Mouse (Mus musculus): ENCODE data around the gene Tmem108. TPM values are rescaled to one million over a fixed set of nuclear protein-coding genes. Genes with fewer than 3 reads are reported as not detected.

Gene Tmem108
- total RNA-seq, 2 experiments from 2014 or later, result 0.38 to 1.3 TPM

- no peak for ATAC-seq (replicated peaks; ENCODE audit: low FRiP score, low TSS enrichment, poor library complexity, severe bottlenecking)
Measured at GRCm38 (mm10) chr9:103485606-103486005, 276.0 kb downstream of the Tmem108 start.

- ATAC-seq (replicated peaks; ENCODE audit: low FRiP score, low TSS enrichment, poor library complexity, severe bottlenecking), result peak; percentile 22; the same call in 1 of the 2 replicates
Measured at GRCm38 (mm10) chr9:103480603-103481220, 280.9 kb downstream of the Tmem108 start.

GRCm38 (mm10) chr9:103480044-103480576 is 281.5 kb downstream of the Tmem108 start, which contains the start of gene Bfsp2:
TSS of gene Bfsp2 (minus strand) at chr9:103480420.
- ATAC-seq (replicated peaks; ENCODE audit: low FRiP score, low TSS enrichment, poor library complexity, severe bottlenecking), result no peak

GRCm38 (mm10) chr9:103475414-103475813 is 286.2 kb downstream of the Tmem108 start:
- no peak for ATAC-seq (replicated peaks; ENCODE audit: low FRiP score, low TSS enrichment, poor library complexity, severe bottlenecking)

- ATAC-seq (replicated peaks; ENCODE audit: low FRiP score, low TSS enrichment, poor library complexity, severe bottlenecking), result peak; percentile 64
Measured at GRCm38 (mm10) chr9:103473915-103474688, 287.5 kb downstream of the Tmem108 start.

- ATAC-seq (replicated peaks; ENCODE audit: low FRiP score, low TSS enrichment, poor library complexity, severe bottlenecking), result no peak
Measured at GRCm38 (mm10) chr9:103471784-103472183, 289.9 kb downstream of the Tmem108 start.

- ATAC-seq (replicated peaks; ENCODE audit: low FRiP score, low TSS enrichment, poor library complexity, severe bottlenecking), result peak; percentile 43
Measured at GRCm38 (mm10) chr9:103469516-103469915, 292.1 kb downstream of the Tmem108 start.

- ATAC-seq (replicated peaks; ENCODE audit: low FRiP score, low TSS enrichment, poor library complexity, severe bottlenecking), result no peak
Measured at GRCm38 (mm10) chr9:103468911-103469310, 292.7 kb downstream of the Tmem108 start.

- ATAC-seq (replicated peaks; ENCODE audit: low FRiP score, low TSS enrichment, poor library complexity, severe bottlenecking), result no peak
Measured at GRCm38 (mm10) chr9:103465711-103466220, 295.9 kb downstream of the Tmem108 start.

GRCm38 (mm10) chr9:103465293-103465692 is 296.3 kb downstream of the Tmem108 start:
- no peak for ATAC-seq (replicated peaks; ENCODE audit: low FRiP score, low TSS enrichment, poor library complexity, severe bottlenecking)

- no peak for ATAC-seq (replicated peaks; ENCODE audit: low FRiP score, low TSS enrichment, poor library complexity, severe bottlenecking)
Measured at GRCm38 (mm10) chr9:103463833-103464232, 297.8 kb downstream of the Tmem108 start.

GRCm38 (mm10) chr9:103459839-103460238 is 301.8 kb downstream of the Tmem108 start:
- no peak for ATAC-seq (replicated peaks; ENCODE audit: low FRiP score, low TSS enrichment, poor library complexity, severe bottlenecking)

- ATAC-seq (replicated peaks; ENCODE audit: low FRiP score, low TSS enrichment, poor library complexity, severe bottlenecking), result no peak
Measured at GRCm38 (mm10) chr9:103459307-103459706, 302.3 kb downstream of the Tmem108 start.

GRCm38 (mm10) chr9:103449651-103450050 is 312.0 kb downstream of the Tmem108 start:
- no peak for ATAC-seq (replicated peaks; ENCODE audit: low FRiP score, low TSS enrichment, poor library complexity, severe bottlenecking)

- ATAC-seq (replicated peaks; ENCODE audit: low FRiP score, low TSS enrichment, poor library complexity, severe bottlenecking), result peak; percentile 57
Measured at GRCm38 (mm10) chr9:103449092-103449491, 312.5 kb downstream of the Tmem108 start.

- ATAC-seq (replicated peaks; ENCODE audit: low FRiP score, low TSS enrichment, poor library complexity, severe bottlenecking), result no peak
Measured at GRCm38 (mm10) chr9:103444656-103445055, 317.0 kb downstream of the Tmem108 start.

GRCm38 (mm10) chr9:103443824-103444185 is 317.8 kb downstream of the Tmem108 start:
- no peak for ATAC-seq (replicated peaks; ENCODE audit: low FRiP score, low TSS enrichment, poor library complexity, severe bottlenecking)

GRCm38 (mm10) chr9:103443121-103443823 is 318.4 kb downstream of the Tmem108 start:
- ATAC-seq (replicated peaks; ENCODE audit: low FRiP score, low TSS enrichment, poor library complexity, severe bottlenecking), result no peak

GRCm38 (mm10) chr9:103440597-103440996 is 321.0 kb downstream of the Tmem108 start:
- ATAC-seq (replicated peaks; ENCODE audit: low FRiP score, low TSS enrichment, poor library complexity, severe bottlenecking), result no peak

- no peak for ATAC-seq (replicated peaks; ENCODE audit: low FRiP score, low TSS enrichment, poor library complexity, severe bottlenecking)
Measured at GRCm38 (mm10) chr9:103437104-103437503, 324.5 kb downstream of the Tmem108 start.

Measured in megakaryocyte-erythroid progenitor cell, adult 5-6 weeks (primary cell).